Mouse (Mus musculus): ENCODE results near the gene Adgrv1.

DNA sequence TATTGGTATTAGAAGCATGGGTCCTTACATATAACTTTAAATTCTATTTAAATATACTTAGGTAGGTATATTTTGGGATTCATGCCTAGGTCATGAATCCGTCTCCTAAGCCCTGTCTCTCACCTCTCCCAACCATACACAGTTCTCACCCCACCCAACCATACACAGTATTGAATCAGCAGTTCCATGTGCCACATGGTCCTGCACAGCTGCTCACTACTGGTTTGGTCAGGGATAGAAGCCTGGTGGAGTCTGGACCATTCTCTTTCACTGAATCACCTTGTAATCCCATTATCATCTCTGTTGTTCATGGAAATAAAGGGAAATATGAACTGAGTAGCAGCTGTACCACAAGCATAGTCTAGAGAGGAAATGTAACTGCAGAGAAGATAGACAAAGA is 359.1 kb downstream of the Adgrv1 start:
- TF ChIP-seq CTCF (IDR thresholded peaks at IDR 0.05; ENCODE audit: low read depth, low read length): no peak
- TF ChIP-seq EP300 (IDR thresholded peaks at IDR 0.05; ENCODE audit: insufficient read depth, low read depth, low read length): no peak
- no peak for TF ChIP-seq POLR2A (IDR thresholded peaks at IDR 0.05; ENCODE audit: insufficient read depth, low read length)

Data from ES-Bruce4 (cell line).